Mouse (Mus musculus): Measurements from ENCODE around the gene Rpl28.

The Rpl28 gene

DNA sequence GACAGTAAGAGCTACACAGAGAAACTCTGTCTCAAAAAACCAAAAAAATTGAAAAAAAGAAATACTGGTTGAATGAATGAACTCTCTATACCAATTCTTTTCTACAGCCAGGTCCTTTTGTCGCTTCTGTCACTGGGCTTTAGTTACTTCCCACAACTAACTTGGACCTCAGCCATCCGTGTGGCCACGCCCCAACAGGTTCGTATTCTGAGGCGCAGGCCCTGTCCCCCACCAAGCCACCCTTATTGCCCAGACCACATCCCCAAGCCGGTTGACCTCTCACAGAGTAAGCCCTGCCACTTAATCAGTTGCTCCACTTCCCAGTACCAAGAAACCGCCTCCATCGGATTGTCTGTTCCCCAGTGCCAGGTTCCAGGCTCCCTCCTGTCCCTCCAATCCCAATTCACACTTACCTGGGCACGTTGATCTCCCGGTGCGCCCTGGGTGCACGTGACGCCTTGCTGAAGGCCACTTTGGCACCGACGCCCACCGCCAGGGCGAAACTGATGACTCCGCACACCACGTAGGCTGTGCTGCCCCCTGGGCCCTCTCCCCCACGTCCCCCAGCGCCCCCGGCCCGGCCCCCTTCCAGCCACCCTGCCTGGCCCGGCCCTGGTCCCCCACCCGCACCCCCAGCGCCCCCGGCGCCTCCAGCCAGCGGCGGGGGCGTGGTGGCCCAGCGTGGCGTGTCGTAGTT is 43.1 kb downstream of the Rpl28 start:
- no peak for DNase-seq (ENCODE audit: low read depth)

DNA sequence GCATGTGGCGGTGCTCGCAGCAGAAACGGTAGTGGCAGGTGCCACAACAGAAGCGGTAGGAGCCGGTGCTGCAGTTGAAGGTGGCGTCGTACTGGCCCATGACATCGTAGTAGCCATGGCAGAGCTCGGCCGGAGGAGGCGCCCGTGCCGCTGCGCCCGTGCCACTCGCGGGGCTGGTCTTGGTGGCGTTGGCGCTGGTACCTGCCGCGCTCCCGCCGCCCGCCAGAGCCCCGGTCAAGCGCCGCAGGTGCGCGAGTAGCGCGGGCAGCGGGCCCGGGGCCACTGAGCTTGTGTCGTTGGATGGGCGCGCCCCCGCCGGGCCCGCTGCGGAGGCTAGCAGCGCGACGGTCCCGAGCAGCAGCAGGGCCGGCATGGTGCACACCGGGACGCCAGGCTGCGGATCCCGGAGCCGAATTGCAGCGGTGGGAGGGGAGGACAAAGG is 43.7 kb downstream of the Rpl28 start:
- no peak for DNase-seq (ENCODE audit: low read depth)

DNA sequence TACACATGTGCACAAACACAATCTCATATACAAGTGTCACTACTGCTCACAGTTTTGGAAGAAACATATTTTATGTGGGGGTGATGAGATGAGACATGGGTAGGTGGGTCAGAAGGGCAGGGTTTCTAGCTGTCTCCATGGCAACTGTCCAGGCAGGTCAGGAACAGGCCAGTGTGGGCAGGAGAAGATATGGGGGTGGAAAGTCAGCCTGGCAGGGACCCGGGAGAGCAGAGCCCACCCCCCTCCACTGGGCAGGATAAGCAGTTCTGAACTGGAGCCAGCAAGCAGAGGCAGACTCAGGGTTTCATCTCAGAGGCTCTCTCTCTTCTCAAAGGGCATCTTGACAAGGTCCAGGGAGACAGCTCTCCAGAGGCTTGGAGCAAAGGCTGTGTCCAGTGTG is 45.0 kb downstream of the Rpl28 start:
- DNase-seq (ENCODE audit: low read depth) = no peak

DNA sequence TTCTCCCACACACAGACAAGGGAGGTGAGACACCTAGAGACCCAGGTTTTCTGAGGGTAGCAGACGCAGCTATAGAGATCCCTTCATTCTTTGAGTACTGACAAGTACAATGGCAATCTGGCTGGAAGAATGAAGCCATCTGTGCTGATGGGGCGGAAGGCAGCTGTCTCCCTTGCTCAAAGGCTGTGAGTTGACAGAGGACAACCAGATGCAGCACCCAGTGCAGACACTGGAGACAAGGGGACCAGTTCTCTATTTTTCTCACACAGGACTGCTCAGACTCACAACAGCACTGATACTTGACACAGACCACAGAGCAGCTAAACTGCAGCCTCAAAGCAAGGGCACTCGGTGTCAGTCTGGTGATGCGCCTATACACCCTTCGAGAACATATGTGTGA is 49.4 kb downstream of the Rpl28 start:
- DNase-seq (ENCODE audit: low read depth) = no peak

DNA sequence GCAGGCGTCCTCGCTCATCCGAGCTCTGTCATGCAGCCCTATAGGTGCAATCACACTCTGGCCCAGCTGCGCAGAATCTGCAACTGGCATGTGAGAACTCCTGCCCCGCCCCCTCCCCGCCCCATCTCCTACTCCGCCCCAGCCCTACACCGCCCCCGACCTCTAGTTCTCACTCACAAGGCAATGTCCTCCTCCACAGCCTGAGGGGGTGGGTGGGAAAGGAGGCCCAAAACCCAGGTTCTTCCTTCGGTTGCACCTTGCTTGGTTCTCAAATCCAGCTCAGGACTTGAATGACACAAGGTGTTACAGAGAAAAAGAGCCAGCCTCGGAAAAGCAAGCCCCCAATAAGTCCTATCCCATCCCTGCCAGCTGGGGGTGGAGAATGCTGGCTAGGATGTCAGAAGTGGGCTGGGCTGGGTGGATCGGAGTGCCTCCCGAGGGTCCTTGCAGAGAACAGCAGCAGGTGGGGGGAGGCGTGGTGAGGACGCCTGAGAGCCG is 50.0 kb downstream of the Rpl28 start:
- peak; percentile 22 for DNase-seq (ENCODE audit: low read depth)

DNA sequence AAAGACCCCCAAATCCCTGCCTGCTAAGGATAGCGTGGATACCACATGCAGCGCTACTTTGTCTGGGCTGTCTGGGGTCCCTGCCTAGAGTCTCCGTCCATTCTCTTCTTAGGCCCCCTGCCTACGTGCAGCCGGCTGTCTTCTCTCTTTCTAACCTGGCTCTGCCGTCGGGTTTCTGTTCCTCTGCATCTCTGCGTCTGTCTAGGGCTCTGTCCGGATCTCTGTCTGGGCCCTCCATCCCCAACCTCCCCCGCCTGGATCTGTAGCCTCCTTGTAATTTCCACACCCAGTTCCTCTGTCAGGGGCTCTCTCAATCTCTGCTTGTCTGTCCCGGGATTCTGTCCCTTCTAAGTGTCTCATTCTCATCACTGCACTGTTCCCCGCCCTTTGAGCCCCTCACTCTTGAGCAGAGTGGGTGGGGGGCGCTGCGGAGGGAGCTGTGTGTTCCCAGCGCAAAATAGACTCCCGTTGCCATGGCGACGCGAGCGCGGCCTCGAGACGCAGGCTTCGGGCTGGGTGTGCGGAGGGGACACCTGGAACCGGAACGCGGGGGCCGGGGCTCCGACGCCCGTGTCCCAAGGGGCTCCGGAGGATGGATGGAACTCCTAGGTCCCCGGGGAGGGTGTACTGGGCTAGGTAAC is 51.0 kb downstream of the Rpl28 start:
- no peak for DNase-seq (ENCODE audit: low read depth)

DNA sequence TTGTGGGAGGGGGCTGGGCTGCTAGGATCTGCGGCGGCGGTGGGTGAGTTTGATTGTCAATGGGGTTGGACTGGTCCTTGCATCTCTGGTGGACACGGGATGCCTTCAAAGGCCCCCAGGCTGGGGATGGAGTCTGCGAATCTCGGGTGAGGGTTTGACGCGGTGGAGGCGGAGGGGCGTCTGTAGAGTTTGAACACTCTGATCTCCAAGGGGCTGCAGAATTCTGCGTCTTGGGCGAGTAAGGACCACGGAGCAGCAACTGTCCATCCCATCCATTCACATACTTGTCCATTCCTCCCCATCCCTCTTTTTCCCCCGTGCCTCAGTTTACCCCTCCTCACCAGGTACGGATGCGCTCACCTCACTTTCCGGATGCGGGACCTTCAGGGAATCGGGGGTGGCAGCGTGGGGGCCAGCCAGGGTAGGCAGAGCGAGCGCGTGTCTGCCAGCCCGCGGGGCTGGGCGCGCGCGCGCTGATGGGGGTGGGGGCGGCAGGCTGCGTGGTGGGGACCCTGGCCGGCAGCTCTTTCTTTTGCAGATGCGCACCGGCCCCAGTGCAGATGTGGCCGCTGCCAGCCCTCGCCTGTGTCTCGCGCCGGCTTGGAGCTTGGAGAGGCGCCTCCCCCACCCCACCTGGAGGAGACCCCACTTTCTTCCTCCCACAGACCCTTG is 51.7 kb downstream of the Rpl28 start, which contains the start of gene Shisa7:
Gene Shisa7 (minus strand): TSS at position 452 of the 672 bp plus-strand sequence.
- no peak for DNase-seq (ENCODE audit: low read depth)

Data from NIH3T3 (cell line).